Mouse (Mus musculus): ENCODE results near the gene Trmt11. TPM values are rescaled to one million over a fixed set of nuclear protein-coding genes. Genes with fewer than 3 reads are reported as not detected.
"Not testable (repeated sequence)": the region's sequence is repeated elsewhere in the genome, so short reads cannot be mapped to it uniquely, and the experiment has no call there.

Trmt11 gene
- polyA plus RNA-seq (2015; fragmentation: Nextera tagmentation; extraction: Ambion mirVana), result 19.7 and 22.3 TPM in 2 replicates

GRCm38 (mm10) chr10:30600542-30600966, at the start of gene Trmt11:
Gene Trmt11, minus strand, starts transcription at chr10:30600749.
- peak within 1 kb of the TSS; percentile 78 for H3K9ac ChIP-seq (replicated peaks)
- peak within 1 kb of the TSS; percentile 85 for H3K27ac ChIP-seq (replicated peaks)
- H3K4me2 ChIP-seq, result peak within 1 kb of the TSS; percentile 84
- under 1% methylated on average over 28 of the region's 28 CpGs for WGBS
- ATAC-seq (ENCODE audit: low FRiP score), result peak; percentile 98
- no peaks in the 10 kb centered on the region for H3K27me3 ChIP-seq (replicated peaks)
- no peaks in the 10 kb centered on the region for H3K9me3 ChIP-seq (replicated peaks)
- H3K4me1 ChIP-seq, result peaks cover 24% of the 10 kb centered on the region
- H3K4me3 ChIP-seq (replicated peaks), result peak within 1 kb of the TSS; percentile 78
- peaks cover 10% of the 10 kb centered on the region for H3K36me3 ChIP-seq

DNA sequence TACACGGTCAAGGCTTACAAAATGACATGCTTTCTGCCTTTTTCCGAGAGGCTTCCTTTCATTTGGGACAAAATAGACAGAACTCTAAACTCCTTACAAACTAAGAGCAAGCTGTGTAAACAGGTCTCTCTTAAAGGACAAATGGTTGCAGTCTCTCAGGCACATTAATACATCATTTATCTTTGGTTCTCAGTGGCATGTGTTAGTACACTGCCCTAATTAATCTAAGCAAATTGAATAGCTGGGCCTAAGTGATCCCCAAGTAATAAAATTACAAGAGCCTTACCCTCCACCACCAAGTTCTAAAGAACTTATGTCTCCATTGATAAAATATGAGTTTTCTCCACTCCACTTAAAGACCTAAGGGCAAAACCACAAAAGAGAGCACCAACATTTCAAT, 47.1 kb upstream of the Trmt11 start:
- Histone ChIP-seq H3K9me3 (replicated peaks) (no peaks in the 10 kb centered on the region), H3K36me3 (peaks cover 20% of the 10 kb centered on the region), H3K4me1 (no peaks in the 10 kb centered on the region), H3K9ac (replicated peaks) (no peak overlapping the region), H3K4me2 (no peak overlapping the region), H3K27me3 (replicated peaks) (no peaks in the 10 kb centered on the region), H3K27ac (replicated peaks) (no peak overlapping the region), H3K4me3 (replicated peaks) (no peak overlapping the region)
- no peak for ATAC-seq (ENCODE audit: low FRiP score)
- WGBS, result 13% methylated on average over 2 of the region's 2 CpGs

DNA sequence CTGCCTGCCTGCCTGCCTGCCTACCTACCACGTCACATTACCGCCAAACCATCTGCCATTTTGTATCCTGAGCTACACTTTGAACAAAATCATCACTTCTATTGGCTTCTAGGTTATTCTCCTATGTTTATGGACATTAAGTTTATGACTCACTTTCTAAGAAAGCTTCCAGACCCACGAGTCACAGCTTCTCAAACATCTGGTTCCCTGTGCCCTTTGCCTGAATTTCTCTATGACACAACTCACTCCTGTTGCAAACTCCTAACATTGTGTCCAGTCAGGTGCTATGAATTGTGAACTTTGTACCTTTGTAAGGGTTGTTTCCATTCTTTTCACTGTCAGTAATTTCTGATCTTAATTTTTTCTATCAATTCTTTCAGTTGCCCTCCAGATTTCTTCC, 37.7 kb upstream of the Trmt11 start:
- Histone ChIP-seq H3K4me2 (no peak overlapping the region), H3K4me1 (no peaks in the 10 kb centered on the region), H3K4me3 (replicated peaks) (no peak overlapping the region), H3K27ac (replicated peaks) (no peak overlapping the region), H3K27me3 (replicated peaks) (no peaks in the 10 kb centered on the region), H3K9ac (replicated peaks) (no peak overlapping the region), H3K36me3 (no peaks in the 10 kb centered on the region), H3K9me3 (replicated peaks) (no peaks in the 10 kb centered on the region)
- no peak for ATAC-seq (ENCODE audit: low FRiP score)
- 81% methylated on average over 3 of the region's 3 CpGs for WGBS

- not testable (repeated sequence) for H3K27ac ChIP-seq (replicated peaks); H3K9me3 ChIP-seq (replicated peaks); H3K9ac ChIP-seq (replicated peaks); H3K27me3 ChIP-seq (replicated peaks); H3K4me3 ChIP-seq (replicated peaks); H3K4me2 ChIP-seq; H3K36me3 ChIP-seq; ATAC-seq (ENCODE audit: low FRiP score); H3K4me1 ChIP-seq
- WGBS, result 74% methylated on average over 1 of the region's 1 CpGs
Observed at GRCm38 (mm10) chr10:30636474-30637154, 36.1 kb upstream of the Trmt11 start.

DNA sequence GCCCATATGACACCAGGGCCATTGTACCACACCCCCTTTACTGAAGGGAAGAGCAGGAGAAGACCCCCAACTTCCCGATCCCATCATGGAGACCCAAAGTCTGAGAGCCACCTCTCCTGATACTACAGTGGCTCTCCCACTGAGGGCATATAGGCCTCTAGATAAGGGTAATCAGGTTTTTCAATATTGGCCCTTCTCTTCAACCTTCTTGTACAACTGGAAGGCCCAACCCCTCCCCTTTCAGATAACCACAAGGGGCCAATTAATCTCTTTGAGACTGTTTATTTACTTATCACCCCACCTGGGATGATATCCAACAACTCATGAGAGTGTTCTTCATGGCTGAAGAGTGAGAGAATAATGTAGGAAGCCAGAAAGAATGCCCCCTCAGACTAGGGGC, 32.2 kb upstream of the Trmt11 start:
- H3K36me3 ChIP-seq, result no peaks in the 10 kb centered on the region
- H3K27ac ChIP-seq (replicated peaks), result no peak overlapping the region
- no peak for ATAC-seq (ENCODE audit: low FRiP score)

DNA sequence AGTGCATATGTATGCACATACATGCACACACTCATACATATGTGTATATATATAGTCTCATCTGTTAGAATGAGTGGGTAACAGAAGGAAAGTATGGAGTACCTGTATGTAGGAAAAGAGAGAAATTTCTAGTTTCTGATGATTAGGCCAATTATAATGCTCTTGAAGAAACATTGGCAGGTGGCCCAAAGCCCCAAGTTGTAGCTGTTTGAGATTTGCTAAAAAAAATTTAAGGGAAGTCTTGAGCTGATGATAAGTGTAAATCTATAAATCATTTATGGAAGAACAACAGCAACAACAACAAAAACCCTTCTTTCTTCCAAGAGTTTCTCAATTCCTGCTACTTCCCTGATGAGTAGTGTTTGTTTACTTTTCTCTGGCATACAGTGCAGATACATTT, 29.4 kb upstream of the Trmt11 start:
- Histone ChIP-seq H3K36me3 (no peaks in the 10 kb centered on the region), H3K27me3 (replicated peaks) (no peaks in the 10 kb centered on the region), H3K27ac (replicated peaks) (no peak overlapping the region), H3K4me1 (no peaks in the 10 kb centered on the region), H3K9ac (replicated peaks) (no peak overlapping the region), H3K9me3 (replicated peaks) (no peaks in the 10 kb centered on the region), H3K4me2 (no peak overlapping the region), H3K4me3 (replicated peaks) (no peak overlapping the region)
- ATAC-seq (ENCODE audit: low FRiP score), result no peak

More for the DNA sequence above, 32.2 kb upstream of the Trmt11 start:
- H3K4me1 ChIP-seq, result no peaks in the 10 kb centered on the region
- no peak overlapping the region for H3K4me3 ChIP-seq (replicated peaks)
- no peak overlapping the region for H3K4me2 ChIP-seq
- no peaks in the 10 kb centered on the region for H3K9me3 ChIP-seq (replicated peaks)
- H3K9ac ChIP-seq (replicated peaks), result no peak overlapping the region
- 100% methylated on average over 1 of the region's 1 CpGs for WGBS
- H3K27me3 ChIP-seq (replicated peaks), result no peaks in the 10 kb centered on the region

DNA sequence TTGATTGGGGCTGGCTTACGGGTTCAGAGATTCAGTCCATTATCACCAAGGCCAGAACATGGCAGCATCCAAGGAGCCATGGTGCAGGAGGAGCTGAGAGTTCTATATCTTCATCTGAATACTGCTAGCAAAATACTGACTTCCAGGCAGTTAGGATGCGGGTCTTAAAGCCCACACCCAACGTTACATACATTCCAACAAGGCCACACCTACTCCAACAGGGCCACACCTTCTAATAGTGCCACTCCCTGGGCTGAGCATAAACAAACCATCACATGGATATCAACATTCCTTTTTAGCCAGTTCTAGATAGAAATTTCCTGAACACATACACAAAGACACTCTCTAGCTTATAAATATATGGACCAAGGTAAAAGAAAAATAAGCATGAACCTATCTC, 29.0 kb upstream of the Trmt11 start, which contains the start of gene Hint3:
Gene Hint3 (minus strand): TSS at position 120 of the 400 bp plus-strand sequence.
- Histone ChIP-seq H3K4me3 (replicated peaks) (no peak within 1 kb of the TSS), H3K9ac (replicated peaks) (no peak within 1 kb of the TSS), H3K27ac (replicated peaks) (no peak within 1 kb of the TSS), H3K9me3 (replicated peaks) (no peaks in the 10 kb centered on the region), H3K27me3 (replicated peaks) (no peaks in the 10 kb centered on the region), H3K4me2 (no peak within 1 kb of the TSS), H3K36me3 (no peaks in the 10 kb centered on the region), H3K4me1 (no peaks in the 10 kb centered on the region)
- WGBS, result 86% methylated on average over 3 of the region's 3 CpGs
- no peak for ATAC-seq (ENCODE audit: low FRiP score)

DNA sequence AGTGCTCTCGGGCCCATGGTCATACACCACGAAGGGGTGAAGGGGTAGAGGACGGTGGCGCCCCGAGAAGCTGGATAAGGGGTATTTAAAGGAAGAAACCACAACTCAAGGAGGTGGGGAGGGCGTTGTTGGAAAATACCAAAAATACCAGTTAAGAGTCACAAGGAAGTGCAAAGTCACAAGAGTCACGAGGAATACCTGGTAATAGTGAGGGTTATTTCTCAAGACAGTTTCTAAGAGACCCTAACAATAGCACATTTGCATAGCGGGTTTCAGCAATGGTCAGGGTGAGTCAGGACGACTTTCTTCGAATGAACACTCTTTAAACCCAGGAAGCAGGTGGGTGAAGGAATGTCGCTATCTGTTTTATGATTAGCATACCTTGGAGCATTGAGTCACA, 27.9 kb upstream of the Trmt11 start:
- not testable (repeated sequence) for H3K4me2 ChIP-seq; H3K9ac ChIP-seq (replicated peaks); H3K4me3 ChIP-seq (replicated peaks); H3K27me3 ChIP-seq (replicated peaks); ATAC-seq (ENCODE audit: low FRiP score); H3K4me1 ChIP-seq; H3K9me3 ChIP-seq (replicated peaks); H3K36me3 ChIP-seq; H3K27ac ChIP-seq (replicated peaks)
- 93% methylated on average over 11 of the region's 11 CpGs for WGBS

DNA sequence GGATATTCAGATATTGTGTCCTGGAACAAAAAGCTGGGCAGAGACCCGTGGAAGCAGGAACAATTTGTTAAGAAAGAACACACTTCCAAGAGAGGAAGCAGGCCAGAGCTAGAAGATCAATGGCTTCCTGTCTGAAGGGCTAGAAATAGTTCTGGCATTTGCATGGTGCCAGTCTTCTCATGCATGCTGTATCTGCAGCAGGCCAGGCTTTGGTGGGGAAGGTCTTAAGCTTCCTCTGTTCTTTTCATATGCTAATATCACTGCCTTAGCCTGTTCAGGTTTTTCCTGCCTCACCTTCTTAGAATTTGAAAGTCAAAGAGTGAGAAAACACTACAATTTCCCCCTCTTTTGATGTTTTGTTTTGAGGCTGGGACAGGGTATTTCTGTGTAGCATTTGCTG, 27.0 kb upstream of the Trmt11 start:
- no peak for ATAC-seq (ENCODE audit: low FRiP score)
- Histone ChIP-seq H3K4me3 (replicated peaks) (no peak overlapping the region), H3K9me3 (replicated peaks) (no peaks in the 10 kb centered on the region), H3K9ac (replicated peaks) (no peak overlapping the region), H3K27ac (replicated peaks) (no peak overlapping the region), H3K4me1 (peaks cover 4% of the 10 kb centered on the region; the same call in 1 of the 2 replicates), H3K4me2 (no peak overlapping the region), H3K36me3 (no peaks in the 10 kb centered on the region), H3K27me3 (replicated peaks) (no peaks in the 10 kb centered on the region)
- WGBS, result 39% methylated on average over 1 of the region's 1 CpGs

DNA sequence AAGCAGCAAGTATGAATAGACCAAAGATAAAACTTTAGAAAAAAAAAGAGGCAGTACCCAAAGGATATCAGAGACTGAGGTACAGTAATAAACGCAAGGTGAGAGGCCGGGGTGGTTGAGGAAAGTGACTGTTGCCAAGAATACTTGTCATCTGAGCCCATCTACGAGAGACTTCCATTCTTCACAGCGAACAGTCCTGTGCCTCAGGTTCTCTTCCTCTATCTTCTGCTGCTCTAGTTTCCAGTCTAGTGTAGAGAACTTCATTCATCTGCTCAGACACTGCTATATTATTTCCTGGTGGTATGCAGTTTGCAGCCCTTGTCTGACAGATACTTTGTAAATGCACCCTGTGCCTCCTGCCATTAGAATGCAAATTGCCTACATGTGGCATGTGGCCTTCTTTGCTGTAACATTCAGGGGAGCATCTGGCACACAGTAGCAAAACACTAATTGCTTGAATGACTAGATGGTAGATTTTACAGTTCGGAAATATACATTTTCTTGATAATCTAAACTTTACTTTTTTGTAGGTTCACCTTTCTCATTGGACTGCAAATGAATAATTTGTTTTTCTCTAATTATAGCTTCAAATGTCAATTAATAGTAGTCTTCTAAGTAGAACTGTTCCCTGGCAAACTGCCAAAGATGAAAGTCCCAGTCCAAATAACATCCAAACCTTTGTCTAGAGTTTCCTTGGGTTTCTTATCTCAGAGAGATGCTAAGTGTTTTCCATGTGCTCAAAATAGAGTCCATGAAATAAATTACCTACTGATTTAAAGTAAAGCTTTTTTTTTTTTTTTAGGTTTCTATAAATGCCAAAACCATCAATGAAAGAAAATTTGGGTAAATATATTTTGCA, 23.8 kb upstream of the Trmt11 start:
- Histone ChIP-seq H3K9ac (replicated peaks) (no peak overlapping the region), H3K36me3 (no peaks in the 10 kb centered on the region), H3K4me2 (no peak overlapping the region), H3K4me3 (replicated peaks) (no peak overlapping the region), H3K9me3 (replicated peaks) (no peaks in the 10 kb centered on the region), H3K27ac (replicated peaks) (no peak overlapping the region), H3K4me1 (peaks cover 4% of the 10 kb centered on the region; the same call in 1 of the 2 replicates), H3K27me3 (replicated peaks) (no peaks in the 10 kb centered on the region; the same call in 1 of the 2 replicates)
- ATAC-seq (ENCODE audit: low FRiP score), result peak; percentile 56; the same call in 1 of the 2 replicates
- WGBS, result 55% methylated on average over 5 of the region's 5 CpGs

DNA sequence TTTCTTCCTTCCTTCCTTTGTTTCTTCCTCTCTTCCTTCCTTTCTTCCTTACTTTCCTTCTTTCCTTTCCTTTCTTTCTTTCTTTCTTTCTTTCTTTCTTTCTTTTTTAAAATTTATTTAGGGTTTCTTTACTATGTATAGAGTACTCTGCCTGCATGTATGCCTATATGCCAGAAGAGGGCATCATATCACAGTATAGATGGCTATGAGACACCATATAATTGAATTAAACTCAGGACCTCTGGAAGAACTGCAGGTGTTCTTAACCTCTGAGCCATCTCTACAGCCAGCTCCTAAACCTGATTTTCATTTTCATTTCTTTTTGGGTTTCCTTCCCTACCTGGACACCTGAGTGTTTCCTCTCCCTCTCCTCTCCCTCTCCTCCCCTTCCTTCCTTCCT, 22.4 kb upstream of the Trmt11 start:
- no peaks in the 10 kb centered on the region; the same call in 1 of the 2 replicates for H3K27me3 ChIP-seq (replicated peaks)
- H3K4me2 ChIP-seq, result no peak overlapping the region
- no peak overlapping the region for H3K4me3 ChIP-seq (replicated peaks)
- H3K9ac ChIP-seq (replicated peaks), result no peak overlapping the region
- ATAC-seq (ENCODE audit: low FRiP score), result no peak
- H3K4me1 ChIP-seq, result peaks cover 7% of the 10 kb centered on the region; the same call in 1 of the 2 replicates
- no peak overlapping the region for H3K27ac ChIP-seq (replicated peaks)
- H3K9me3 ChIP-seq (replicated peaks), result no peaks in the 10 kb centered on the region
- no peaks in the 10 kb centered on the region for H3K36me3 ChIP-seq

DNA sequence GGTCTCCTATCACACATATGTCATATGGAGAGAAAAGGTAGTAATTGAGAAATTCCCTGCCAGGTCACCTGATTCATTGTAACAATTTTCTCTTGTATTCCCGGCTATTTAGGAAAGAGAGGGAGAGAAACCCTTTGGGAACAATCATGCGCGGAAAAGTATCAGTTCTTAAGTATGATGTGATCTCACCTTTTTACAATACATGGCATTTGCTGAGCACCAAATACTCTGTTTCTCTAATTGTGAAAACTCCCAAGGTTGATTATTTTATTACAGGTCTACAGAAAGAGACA, 18.3 kb upstream of the Trmt11 start:
- no peaks in the 10 kb centered on the region for H3K9me3 ChIP-seq (replicated peaks)
- no peaks in the 10 kb centered on the region; the same call in 1 of the 2 replicates for H3K27me3 ChIP-seq (replicated peaks)
- H3K36me3 ChIP-seq, result no peaks in the 10 kb centered on the region
- ATAC-seq (ENCODE audit: low FRiP score), result no peak
- peaks cover 10% of the 10 kb centered on the region for H3K4me1 ChIP-seq
- peak overlapping the region; percentile 75 for H3K9ac ChIP-seq (replicated peaks)
- H3K4me2 ChIP-seq, result peak overlapping the region; percentile 73
- WGBS, result 41% methylated on average over 3 of the region's 3 CpGs
- H3K4me3 ChIP-seq (replicated peaks), result peak overlapping the region; percentile 68
- peak overlapping the region; percentile 95 for H3K27ac ChIP-seq (replicated peaks)

All from neural tube, embryonic 15.5 days (tissue).